Mouse (Mus musculus): Measurements from ENCODE around the gene Plvap.

DNA sequence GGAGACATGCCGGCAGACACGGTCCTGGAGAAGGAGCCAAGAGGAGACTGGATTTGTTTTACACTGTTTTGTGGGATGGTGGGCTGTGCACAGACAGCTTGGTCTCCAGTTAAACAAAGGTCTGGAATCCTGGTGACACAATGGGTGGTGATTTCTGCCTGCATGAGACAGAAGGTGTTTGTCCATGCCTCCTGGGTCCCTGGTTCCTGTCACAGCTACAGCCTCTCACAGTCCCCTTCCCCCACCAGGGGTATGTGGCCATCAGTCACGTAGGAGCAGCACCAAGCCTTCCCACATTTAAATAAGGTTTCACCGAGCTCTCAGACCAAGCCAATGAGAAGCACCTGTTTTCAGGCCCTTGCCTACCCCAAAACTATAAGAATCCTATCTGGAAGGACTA, 60.2 kb downstream of the Plvap start:
- no peak for TF ChIP-seq POLR2A (IDR thresholded peaks at IDR 0.05; ENCODE audit: extremely low read depth, insufficient read depth, low read length)
- no peak for TF ChIP-seq CTCF (IDR thresholded peaks at IDR 0.05; ENCODE audit: extremely low read depth, insufficient read depth, low read length)

All from cortical plate, adult 2 months (tissue).